Mouse (Mus musculus): Measurements from ENCODE around the gene Rapgef2.

Rapgef2 gene

GRCm38 (mm10) chr3:79283031-79283430 is 3.3 kb downstream of the Rapgef2 start:
- no peak for DNase-seq (ENCODE audit: low spot score)

- no peak for DNase-seq (ENCODE audit: low spot score)
These were observed 10.3 kb downstream of the Rapgef2 start for GRCm38 (mm10) chr3:79275856-79276645.

GRCm38 (mm10) chr3:79273350-79273749 is 13.0 kb downstream of the Rapgef2 start:
- no peak for DNase-seq (ENCODE audit: low spot score)

GRCm38 (mm10) chr3:79272939-79273338 is 13.4 kb downstream of the Rapgef2 start:
- DNase-seq (ENCODE audit: low spot score) = no peak

- no peak for DNase-seq (ENCODE audit: low spot score)
These were observed 15.2 kb downstream of the Rapgef2 start for GRCm38 (mm10) chr3:79270980-79271555.

GRCm38 (mm10) chr3:79269872-79270271 is 16.4 kb downstream of the Rapgef2 start:
- DNase-seq (ENCODE audit: low spot score) = no peak

GRCm38 (mm10) chr3:79266976-79267375 is 19.3 kb downstream of the Rapgef2 start:
- no peak for DNase-seq (ENCODE audit: low spot score)

GRCm38 (mm10) chr3:79261816-79262316 is 24.5 kb downstream of the Rapgef2 start:
- DNase-seq (ENCODE audit: low spot score) = no peak

- no peak for DNase-seq (ENCODE audit: low spot score)
These were observed 32.3 kb downstream of the Rapgef2 start for GRCm38 (mm10) chr3:79254023-79254422.

GRCm38 (mm10) chr3:79253416-79253815 is 32.9 kb downstream of the Rapgef2 start:
- no peak for DNase-seq (ENCODE audit: low spot score)

GRCm38 (mm10) chr3:79252921-79253394 is 33.4 kb downstream of the Rapgef2 start:
- no peak for DNase-seq (ENCODE audit: low spot score)

- no peak for DNase-seq (ENCODE audit: low spot score)
These were observed 36.4 kb downstream of the Rapgef2 start for GRCm38 (mm10) chr3:79249955-79250354.

- no peak for DNase-seq (ENCODE audit: low spot score)
These were observed 37.6 kb downstream of the Rapgef2 start for GRCm38 (mm10) chr3:79248659-79249235.

- DNase-seq (ENCODE audit: low spot score) = no peak
These were observed 38.1 kb downstream of the Rapgef2 start for GRCm38 (mm10) chr3:79248208-79248607.

GRCm38 (mm10) chr3:79244347-79244746 is 42.0 kb downstream of the Rapgef2 start:
- DNase-seq (ENCODE audit: low spot score) = peak; percentile 55

- DNase-seq (ENCODE audit: low spot score) = no peak
These were observed 43.2 kb downstream of the Rapgef2 start for GRCm38 (mm10) chr3:79242922-79243705.

GRCm38 (mm10) chr3:79242298-79242697 is 44.0 kb downstream of the Rapgef2 start:
- DNase-seq (ENCODE audit: low spot score) = no peak

- DNase-seq (ENCODE audit: low spot score) = no peak
These were observed 47.3 kb downstream of the Rapgef2 start for GRCm38 (mm10) chr3:79239066-79239462.

- DNase-seq (ENCODE audit: low spot score) = no peak
These were observed 47.8 kb downstream of the Rapgef2 start for GRCm38 (mm10) chr3:79238456-79239065.

- no peak for DNase-seq (ENCODE audit: low spot score)
These were observed 48.5 kb downstream of the Rapgef2 start for GRCm38 (mm10) chr3:79237619-79238342.

GRCm38 (mm10) chr3:79234485-79234884 is 51.8 kb downstream of the Rapgef2 start:
- DNase-seq (ENCODE audit: low spot score) = no peak

All from testis, postnatal 10 days (tissue).